Mouse (Mus musculus) midbrain, embryonic 16.5 days (tissue): ENCODE data around the gene Tnik. TPM values are rescaled to one million over a fixed set of nuclear protein-coding genes. Genes with fewer than 3 reads are reported as not detected.

Experiments used
- ATAC-seq: fragments of 200-750 bp; cut with Nextera tagmentation; 2 replicates; pipeline ENCODE4 v1.8.0; 2017; ENCODE audit warnings: moderate TSS enrichment
- H3K27ac ChIP-seq: fragments of 300-500 bp; sonication (generic); 2 replicates; pipeline ENCODE4 v1.5.1; 2014; ENCODE audit warnings: mild to moderate bottlenecking, low read length, mixed read lengths
- H3K27me3 ChIP-seq: fragments of 300-500 bp; sonication (generic); 2 replicates; pipeline ENCODE4 v1.6.1; 2014; ENCODE audit warnings: low read depth, low read length, mixed read lengths; ENCODE audit not compliant: control insufficient read depth, insufficient read depth
- H3K36me3 ChIP-seq: fragments of 300-500 bp; sonication (generic); 2 replicates; pipeline ENCODE4 v1.6.1; 2014; ENCODE audit warnings: mild to moderate bottlenecking, low read length, moderate library complexity, mixed read lengths; ENCODE audit not compliant: control insufficient read depth, insufficient read depth
- H3K4me1 ChIP-seq: fragments of 300-500 bp; sonication (generic); 2 replicates; pipeline ENCODE4 v1.6.1; 2014; ENCODE audit warnings: mild to moderate bottlenecking, low read length, mixed read lengths; ENCODE audit not compliant: control insufficient read depth, insufficient read depth
- H3K4me2 ChIP-seq: fragments of 300-500 bp; sonication (generic); 2 replicates; pipeline ENCODE4 v1.6.1; 2014; ENCODE audit warnings: mild to moderate bottlenecking, low read length, mixed read lengths
- H3K4me3 ChIP-seq: fragments of 300-500 bp; sonication (generic); 2 replicates; pipeline ENCODE4 v1.5.1; 2014; ENCODE audit warnings: low read depth, mild to moderate bottlenecking, low read length, moderate library complexity, mixed read lengths
- H3K9ac ChIP-seq: fragments of 300-500 bp; sonication (generic); 2 replicates; pipeline ENCODE4 v1.6.1; 2014; ENCODE audit warnings: low read depth, low read length, mixed read lengths
- H3K9me3 ChIP-seq: fragments of 300-500 bp; sonication (generic); replicated peaks from 2 replicates; pipeline ENCODE4 v1.6.1; 2014; ENCODE audit warnings: mild to moderate bottlenecking, low read length, mixed read lengths; ENCODE audit not compliant: control insufficient read depth, poor library complexity, severe bottlenecking
- WGBS: fragments of 180-500 bp; shearing (Covaris S2); extraction: QIAGEN DNeasy Blood & Tissue Kit; methylation state at CpG from one replicate; pipeline ENCODE4 v1.1.7; 2014; 5-methylcytosine and 5-hydroxymethylcytosine counted together
- polyA plus RNA-seq: library from polyadenylated mRNA; unstranded; fragments of >200 nt; fragmentation: Nextera tagmentation; extraction: Ambion mirVana; gene quantifications from 2 replicates; pipeline ENCODE4 v1.2.1, GENCODE M21; 2015

The Tnik gene
- polyA plus RNA-seq, 1 experiment from 2014 or later = 68.2 TPM

- Histone ChIP-seq H3K4me1 (peaks cover 5% of the 10 kb centered on the region), H3K4me2 (no peak overlapping the region), H3K9me3 (no peaks in the 10 kb centered on the region), H3K36me3 (no peaks in the 10 kb centered on the region), H3K27ac (no peak overlapping the region), H3K9ac (no peak overlapping the region), H3K4me3 (no peak overlapping the region), H3K27me3 (no peaks in the 10 kb centered on the region)
- WGBS = 91% methylated on average over 1 of the region's 1 CpGs
- ATAC-seq = no peak
These were observed 85.7 kb downstream of the Tnik start for GRCm38 (mm10) chr3:28348746-28349145.

GRCm38 (mm10) chr3:28350147-28350801 is 87.3 kb downstream of the Tnik start:
- peaks cover 5% of the 10 kb centered on the region; the same call in 1 of the 2 replicates for H3K4me1 ChIP-seq
- H3K4me3 ChIP-seq = no peak overlapping the region
- no peaks in the 10 kb centered on the region for H3K36me3 ChIP-seq
- no peak overlapping the region for H3K4me2 ChIP-seq
- no peak overlapping the region for H3K9ac ChIP-seq
- 90% methylated on average over 10 of the region's 10 CpGs for WGBS
- H3K27me3 ChIP-seq = no peaks in the 10 kb centered on the region
- H3K9me3 ChIP-seq = no peaks in the 10 kb centered on the region
- ATAC-seq = no peak
- H3K27ac ChIP-seq = no peak overlapping the region

- no peaks in the 10 kb centered on the region for H3K9me3 ChIP-seq
- H3K27ac ChIP-seq = no peak overlapping the region
- no peak overlapping the region for H3K9ac ChIP-seq
- no peaks in the 10 kb centered on the region for H3K27me3 ChIP-seq
- ATAC-seq = no peak
- 71% methylated on average over 2 of the region's 2 CpGs for WGBS
- peaks cover 7% of the 10 kb centered on the region for H3K36me3 ChIP-seq
- no peak overlapping the region for H3K4me3 ChIP-seq
- H3K4me1 ChIP-seq = no peaks in the 10 kb centered on the region
- no peak overlapping the region for H3K4me2 ChIP-seq
These were observed 95.4 kb downstream of the Tnik start for GRCm38 (mm10) chr3:28358391-28358790.

- H3K9ac ChIP-seq = no peak overlapping the region
- no peaks in the 10 kb centered on the region for H3K4me1 ChIP-seq
- no peaks in the 10 kb centered on the region for H3K27me3 ChIP-seq
- H3K27ac ChIP-seq = no peak overlapping the region
- no peak overlapping the region for H3K4me2 ChIP-seq
- H3K9me3 ChIP-seq = peaks cover 3% of the 10 kb centered on the region; the same call in 1 of the 2 replicates
- H3K4me3 ChIP-seq = no peak overlapping the region
- peaks cover 7% of the 10 kb centered on the region for H3K36me3 ChIP-seq
- ATAC-seq = no peak
- 82% methylated on average over 6 of the region's 6 CpGs for WGBS
These were observed 96.1 kb downstream of the Tnik start for GRCm38 (mm10) chr3:28359138-28359537.

GRCm38 (mm10) chr3:28361056-28361455 is 98.0 kb downstream of the Tnik start:
- WGBS = 81% methylated on average over 6 of the region's 6 CpGs
- Histone ChIP-seq H3K27me3 (no peaks in the 10 kb centered on the region), H3K4me2 (no peak overlapping the region), H3K27ac (no peak overlapping the region), H3K9me3 (peaks cover 3% of the 10 kb centered on the region; the same call in 1 of the 2 replicates), H3K4me1 (no peaks in the 10 kb centered on the region), H3K36me3 (peaks cover 7% of the 10 kb centered on the region), H3K9ac (no peak overlapping the region), H3K4me3 (no peak overlapping the region)
- no peak for ATAC-seq

- Histone ChIP-seq H3K27me3 (no peaks in the 10 kb centered on the region), H3K27ac (no peak overlapping the region), H3K36me3 (peaks cover 7% of the 10 kb centered on the region), H3K9me3 (peaks cover 3% of the 10 kb centered on the region; the same call in 1 of the 2 replicates), H3K4me3 (no peak overlapping the region), H3K4me2 (no peak overlapping the region), H3K4me1 (no peaks in the 10 kb centered on the region), H3K9ac (no peak overlapping the region)
- 76% methylated on average over 5 of the region's 5 CpGs for WGBS
- no peak for ATAC-seq
These were observed 100.6 kb downstream of the Tnik start for GRCm38 (mm10) chr3:28363441-28364125.

- Histone ChIP-seq H3K4me3 (no peak overlapping the region), H3K4me2 (no peak overlapping the region), H3K27me3 (no peaks in the 10 kb centered on the region), H3K4me1 (peaks cover 4% of the 10 kb centered on the region), H3K36me3 (no peaks in the 10 kb centered on the region), H3K27ac (no peak overlapping the region), H3K9ac (no peak overlapping the region), H3K9me3 (peaks cover under 1% of the 10 kb centered on the region; the same call in 1 of the 2 replicates)
- WGBS = 79% methylated on average over 5 of the region's 5 CpGs
- ATAC-seq = no peak
These were observed 105.7 kb downstream of the Tnik start for GRCm38 (mm10) chr3:28368746-28369145.

GRCm38 (mm10) chr3:28369266-28369665 is 106.3 kb downstream of the Tnik start:
- 91% methylated on average over 1 of the region's 1 CpGs for WGBS
- Histone ChIP-seq H3K4me1 (peaks cover 4% of the 10 kb centered on the region), H3K9me3 (no peaks in the 10 kb centered on the region), H3K4me3 (no peak overlapping the region), H3K27ac (no peak overlapping the region), H3K36me3 (no peaks in the 10 kb centered on the region), H3K4me2 (no peak overlapping the region), H3K9ac (no peak overlapping the region), H3K27me3 (no peaks in the 10 kb centered on the region)
- no peak for ATAC-seq

- Histone ChIP-seq H3K9me3 (no peaks in the 10 kb centered on the region), H3K4me1 (peaks cover 4% of the 10 kb centered on the region), H3K36me3 (no peaks in the 10 kb centered on the region), H3K27ac (no peak overlapping the region), H3K4me3 (no peak overlapping the region), H3K4me2 (no peak overlapping the region), H3K27me3 (no peaks in the 10 kb centered on the region), H3K9ac (no peak overlapping the region)
- WGBS = 81% methylated on average over 5 of the region's 5 CpGs
- ATAC-seq = no peak
These were observed 106.7 kb downstream of the Tnik start for GRCm38 (mm10) chr3:28369698-28370097.
